Comparison of ENCODE assay signal across 25 mouse cellular contexts in genomic region chr3:138789275-138789674, GRCm38 (mm10). TPM values are rescaled to one million over a fixed set of nuclear protein-coding genes. Genes with fewer than 3 reads are reported as not detected.
DNase-seq lines count a peak whose midpoint lies in the region; ATAC-seq and TF ChIP-seq lines count a peak whose summit lies in the region.
"Had no signal": no experiment of that assay in that cellular context is flagged by ENCODE, and none has a peak within 500 bp of the region (broad histone marks: within the 10 kb centered on the region; RNA-seq: fewer than 3 reads in every experiment).

No protein-coding gene starts in this region.

- WGBS in forebrain, embryonic 16.5 days = 72% methylated on average over 5 of the region's 5 CpGs
- WGBS in forebrain, embryonic 13.5 days = 78% methylated on average over 5 of the region's 5 CpGs
- 77% methylated on average over 5 of the region's 5 CpGs for WGBS in midbrain, postnatal 0 days
- 81% methylated on average over 5 of the region's 5 CpGs for WGBS in midbrain, embryonic 15.5 days

- 0 out of 2 replicates have a peak, but pooled peaks have one; percentile 11 for ATAC-seq in forebrain, embryonic 16.5 days
- ATAC-seq in forebrain, embryonic 13.5 days = no peak
- no peak for ATAC-seq in midbrain, postnatal 0 days (ENCODE audit: low FRiP score)
- ATAC-seq in midbrain, embryonic 15.5 days (replicated peaks) = no peak
- no peak for ATAC-seq in activated CD4-positive, CD25-positive, alpha-beta regulatory T cell, adult 4 months
- ATAC-seq: inflammation-experienced regulatory T-cells, adult 6 months; intestine, postnatal 0 days had no signal

- H3K27ac ChIP-seq in forebrain, embryonic 16.5 days (ENCODE audit: low read length) = no peak overlapping the region
- H3K27ac ChIP-seq in forebrain, embryonic 13.5 days = no peak overlapping the region
- peak overlapping the region; percentile 46; the same call in 1 of the 2 replicates for H3K27ac ChIP-seq in layer of hippocampus, adult 2 months
- no peak overlapping the region for H3K27ac ChIP-seq in midbrain, postnatal 0 days (ENCODE audit: low read depth, low read length)
- no peak overlapping the region for H3K27ac ChIP-seq in midbrain, embryonic 15.5 days
- H3K27ac ChIP-seq: embryonic facial prominence, embryonic 12.5 days; forebrain, embryonic 12.5 days; heart, embryonic 10.5 days; hindbrain, embryonic 14.5 days had no signal

- H3K4me2 ChIP-seq in forebrain, embryonic 16.5 days (ENCODE audit: low read length) = no peak overlapping the region
- no peak overlapping the region for H3K4me2 ChIP-seq in forebrain, embryonic 13.5 days
- H3K4me2 ChIP-seq in midbrain, postnatal 0 days (ENCODE audit: low read depth, low read length, poor library complexity, severe bottlenecking) = peak overlapping the region; percentile 0; the same call in 1 of the 2 replicates
- no peak overlapping the region for H3K4me2 ChIP-seq in midbrain, embryonic 15.5 days
- H3K4me2 ChIP-seq: embryonic facial prominence, embryonic 12.5 days; forebrain, embryonic 12.5 days; hindbrain, embryonic 14.5 days had no signal

- no peak for DNase-seq in layer of hippocampus, adult 2 months (ENCODE audit: low spot score in 2 of 2)
- DNase-seq in layer of hippocampus, postnatal 25 days (ENCODE audit: extremely low spot score in 1 of 2, low spot score in 1 of 2) = no peak
- no peak for DNase-seq in midbrain, postnatal 0 days (ENCODE audit: low spot score)
- DNase-seq in R1 (ENCODE audit: low read depth, low spot score) = peak; percentile 39
- DNase-seq: adrenal gland, adult 2 months; adrenal gland, postnatal 25 days; cerebellum, adult 8-10 months; cerebellum, postnatal 14 days; embryo, embryonic 11 days; gastrocnemius, postnatal 10 days; heart, adult 18-20 months; heart, postnatal 10 days; heart, postnatal 4 days had no signal

- peaks cover 30% of the 10 kb centered on the region for H3K4me1 ChIP-seq in forebrain, embryonic 16.5 days (replicated peaks; ENCODE audit: control insufficient read depth, insufficient read depth, low read length)
- peaks cover 19% of the 10 kb centered on the region for H3K4me1 ChIP-seq in forebrain, embryonic 13.5 days
- H3K4me1 ChIP-seq in midbrain, postnatal 0 days (ENCODE audit: insufficient read depth, low read length) = no peaks in the 10 kb centered on the region
- H3K4me1 ChIP-seq in midbrain, embryonic 15.5 days = peaks cover 11% of the 10 kb centered on the region; the same call in 1 of the 2 replicates
- H3K4me1 ChIP-seq: embryonic facial prominence, embryonic 12.5 days had no signal

- no peak for TF ChIP-seq CTCF in layer of hippocampus, adult 2 months (conservative IDR thresholded peaks at IDR 0.05)
- no peak for TF ChIP-seq CTCF in midbrain, postnatal 0 days (IDR thresholded peaks at IDR 0.05)

- no peak overlapping the region for H3K9ac ChIP-seq in forebrain, embryonic 16.5 days (replicated peaks; ENCODE audit: low read depth, low read length)
- no peak overlapping the region for H3K9ac ChIP-seq in forebrain, embryonic 13.5 days
- no peak overlapping the region for H3K9ac ChIP-seq in midbrain, postnatal 0 days (replicated peaks; ENCODE audit: low read length, poor library complexity, severe bottlenecking)
- H3K9ac ChIP-seq in midbrain, embryonic 15.5 days = no peak overlapping the region
- H3K9ac ChIP-seq: embryonic facial prominence, embryonic 12.5 days; forebrain, embryonic 12.5 days; hindbrain, embryonic 14.5 days had no signal

- H3K27me3 ChIP-seq in forebrain, embryonic 16.5 days (replicated peaks; ENCODE audit: control insufficient read depth, insufficient read depth, low read length) = no peaks in the 10 kb centered on the region
- no peaks in the 10 kb centered on the region for H3K27me3 ChIP-seq in forebrain, embryonic 13.5 days
- no peaks in the 10 kb centered on the region for H3K27me3 ChIP-seq in midbrain, postnatal 0 days (ENCODE audit: insufficient read depth, low read length)
- no peaks in the 10 kb centered on the region for H3K27me3 ChIP-seq in midbrain, embryonic 15.5 days (replicated peaks)
- H3K27me3 ChIP-seq: CH12.LX; embryonic facial prominence, embryonic 12.5 days; forebrain, embryonic 12.5 days had no signal

- H3K36me3 ChIP-seq in forebrain, embryonic 16.5 days (ENCODE audit: control insufficient read depth, insufficient read depth) = no peaks in the 10 kb centered on the region
- no peaks in the 10 kb centered on the region for H3K36me3 ChIP-seq in forebrain, embryonic 13.5 days (ENCODE audit: poor library complexity, severe bottlenecking)
- no peaks in the 10 kb centered on the region for H3K36me3 ChIP-seq in midbrain, postnatal 0 days (ENCODE audit: insufficient read depth, low read length)
- no peaks in the 10 kb centered on the region for H3K36me3 ChIP-seq in midbrain, embryonic 15.5 days (replicated peaks)
- H3K36me3 ChIP-seq: embryonic facial prominence, embryonic 12.5 days; forebrain, embryonic 12.5 days; G1E; heart, embryonic 10.5 days had no signal

- no peak overlapping the region for H3K4me3 ChIP-seq in forebrain, embryonic 16.5 days (replicated peaks; ENCODE audit: low read length)
- H3K4me3 ChIP-seq in forebrain, embryonic 13.5 days = no peak overlapping the region
- no peak overlapping the region for H3K4me3 ChIP-seq in layer of hippocampus, adult 2 months
- H3K4me3 ChIP-seq in midbrain, postnatal 0 days (ENCODE audit: low read depth, low read length) = no peak overlapping the region
- no peak overlapping the region for H3K4me3 ChIP-seq in midbrain, embryonic 15.5 days
- H3K4me3 ChIP-seq: embryonic facial prominence, embryonic 12.5 days; forebrain, embryonic 12.5 days; heart, embryonic 10.5 days had no signal

- no peaks in the 10 kb centered on the region for H3K9me3 ChIP-seq in forebrain, embryonic 16.5 days (ENCODE audit: control insufficient read depth, low read length)
- no peaks in the 10 kb centered on the region for H3K9me3 ChIP-seq in forebrain, embryonic 13.5 days (replicated peaks)
- H3K9me3 ChIP-seq in midbrain, postnatal 0 days (ENCODE audit: low read length) = no peaks in the 10 kb centered on the region
- H3K9me3 ChIP-seq in midbrain, embryonic 15.5 days = no peaks in the 10 kb centered on the region
- H3K9me3 ChIP-seq: embryonic facial prominence, embryonic 12.5 days; forebrain, embryonic 12.5 days; G1E; heart, embryonic 10.5 days had no signal

RNA-seq across cellular contexts. Expression of gene Tspan5, which starts 47.3 kb away (rescaled TPM):
- 98.7 and 113 TPM in 2 replicates for polyA plus RNA-seq in forebrain, embryonic 16.5 days (2015; fragmentation: Nextera tagmentation; extraction: Ambion mirVana)
- polyA plus RNA-seq in forebrain, embryonic 13.5 days (2015; fragmentation: Nextera tagmentation; extraction: Ambion mirVana) = 60.2 and 62.7 TPM in 2 replicates
- total RNA-seq in layer of hippocampus, adult 2 months (2021) = 100 to 1,000 TPM; 199 to 202 TPM
- 100 to 1,000 TPM; 201 to 205 TPM for total RNA-seq in layer of hippocampus, postnatal 25 days (2021)
- total RNA-seq in midbrain, postnatal 0 days (2014; rRNA removed) = 156 and 165 TPM in 2 replicates
- polyA plus RNA-seq in midbrain, postnatal 0 days (2015; fragmentation: Nextera tagmentation; extraction: Ambion mirVana) = 97.8 and 99.4 TPM in 2 replicates
- 102 and 105 TPM in 2 replicates for polyA plus RNA-seq in midbrain, embryonic 15.5 days (2015; fragmentation: Nextera tagmentation; extraction: Ambion mirVana)
- 1 to 10 TPM; 5.3 to 7.3 TPM for polyA plus RNA-seq in activated CD4-positive, CD25-positive, alpha-beta regulatory T cell, adult 4 months (2017; shearing (Covaris generic))
- polyA plus RNA-seq: G1E had no signal
